Mouse (Mus musculus) adrenal gland, postnatal 25 days (tissue): ENCODE data around the gene Ttc28. TPM values are rescaled to one million over a fixed set of nuclear protein-coding genes. Genes with fewer than 3 reads are reported as not detected.
A peak's percentile ranks its signal among the peaks of the same experiment; 100 is the strongest.

ENCODE experiments used
- DNase-seq: peaks from one replicate; pipeline ENCODE4 v3.0.0; 2021; ENCODE audit warnings: mixed read lengths
- total RNA-seq: library from RNA; stranded (reverse); gene quantifications from 2 replicates; pipeline ENCODE4 v1.2.3, GENCODE M21; 2021

The Ttc28 gene
- total RNA-seq, 1 experiment from 2014 or later = 22.9 TPM

GRCm38 (mm10) chr5:111213935-111214450 lies 334.4 kb downstream of the Ttc28 start:
- DNase-seq = no peak

GRCm38 (mm10) chr5:111214890-111215289 lies 335.3 kb downstream of the Ttc28 start:
- no peak for DNase-seq

GRCm38 (mm10) chr5:111215722-111216121 lies 336.1 kb downstream of the Ttc28 start:
- DNase-seq = no peak

GRCm38 (mm10) chr5:111216166-111216565 lies 336.6 kb downstream of the Ttc28 start:
- DNase-seq = no peak

GRCm38 (mm10) chr5:111217447-111218110 lies 338.0 kb downstream of the Ttc28 start:
- no peak for DNase-seq

GRCm38 (mm10) chr5:111218111-111218891 lies 338.7 kb downstream of the Ttc28 start:
- no peak for DNase-seq

- no peak for DNase-seq
Measured at GRCm38 (mm10) chr5:111218998-111219397, 339.4 kb downstream of the Ttc28 start.

GRCm38 (mm10) chr5:111220679-111221380 lies 341.2 kb downstream of the Ttc28 start:
- no peak for DNase-seq

GRCm38 (mm10) chr5:111222820-111223219 lies 343.2 kb downstream of the Ttc28 start:
- no peak for DNase-seq

- DNase-seq = no peak
Measured at GRCm38 (mm10) chr5:111225306-111225705, 345.7 kb downstream of the Ttc28 start.

GRCm38 (mm10) chr5:111226486-111226885 lies 346.9 kb downstream of the Ttc28 start:
- DNase-seq = no peak

- DNase-seq = no peak
Measured at GRCm38 (mm10) chr5:111227850-111228249, 348.2 kb downstream of the Ttc28 start.

- DNase-seq = peak; percentile 74
Measured at GRCm38 (mm10) chr5:111228302-111229040, 348.9 kb downstream of the Ttc28 start.

- no peak for DNase-seq
Measured at GRCm38 (mm10) chr5:111229041-111229394, 349.4 kb downstream of the Ttc28 start.

GRCm38 (mm10) chr5:111229671-111230070 lies 350.1 kb downstream of the Ttc28 start:
- DNase-seq = no peak

GRCm38 (mm10) chr5:111231044-111231443 lies 351.4 kb downstream of the Ttc28 start:
- DNase-seq = no peak

- no peak for DNase-seq
Measured at GRCm38 (mm10) chr5:111231769-111232168, 352.2 kb downstream of the Ttc28 start.

GRCm38 (mm10) chr5:111233022-111233709 lies 353.6 kb downstream of the Ttc28 start:
- no peak for DNase-seq

- DNase-seq = peak; percentile 78
Measured at GRCm38 (mm10) chr5:111235131-111235530, 355.5 kb downstream of the Ttc28 start.

- peak; percentile 48 for DNase-seq
Measured at GRCm38 (mm10) chr5:111237176-111237636, 357.6 kb downstream of the Ttc28 start.

- no peak for DNase-seq
Measured at GRCm38 (mm10) chr5:111239223-111239622, 359.6 kb downstream of the Ttc28 start.
